Mouse (Mus musculus) kidney, embryonic 15.5 days (tissue): ENCODE results near the gene Cdkn1a. TPM values are rescaled to one million over a fixed set of nuclear protein-coding genes. Genes with fewer than 3 reads are reported as not detected.

Source experiments
- ATAC-seq: fragments of 200-750 bp; cut with Nextera tagmentation; replicated peaks from 2 replicates; pipeline ENCODE4 v1.8.0; 2017; ENCODE audit warnings: moderate TSS enrichment; ENCODE audit not compliant: low FRiP score
- H3K27ac ChIP-seq: fragments of 300-500 bp; sonication (generic); 2 replicates; pipeline ENCODE4 v1.5.1; 2015; ENCODE audit warnings: mild to moderate bottlenecking, inconsistent platforms
- H3K27me3 ChIP-seq: fragments of 300-500 bp; sonication (generic); 2 replicates; pipeline ENCODE4 v1.6.1; 2015; ENCODE audit warnings: inconsistent platforms
- H3K36me3 ChIP-seq: fragments of 300-500 bp; sonication (generic); 2 replicates; pipeline ENCODE4 v1.6.1; 2015; ENCODE audit warnings: inconsistent platforms
- H3K4me1 ChIP-seq: fragments of 300-500 bp; sonication (generic); 2 replicates; pipeline ENCODE4 v1.6.1; 2015; ENCODE audit warnings: inconsistent platforms
- H3K4me2 ChIP-seq: fragments of 300-500 bp; sonication (generic); 2 replicates; pipeline ENCODE4 v1.6.1; 2015; ENCODE audit warnings: moderate library complexity, mild to moderate bottlenecking, inconsistent platforms
- H3K4me3 ChIP-seq: fragments of 300-500 bp; sonication (generic); replicated peaks from 2 replicates; pipeline ENCODE4 v1.5.1; 2015; ENCODE audit warnings: mild to moderate bottlenecking, inconsistent platforms
- H3K9ac ChIP-seq: fragments of 300-500 bp; sonication (generic); 2 replicates; pipeline ENCODE4 v1.6.1; 2015; ENCODE audit warnings: mild to moderate bottlenecking, inconsistent platforms
- H3K9me3 ChIP-seq: fragments of 300-500 bp; sonication (generic); replicated peaks from 2 replicates; pipeline ENCODE4 v1.6.1; 2016; ENCODE audit warnings: inconsistent platforms
- WGBS: fragments of 180-500 bp; shearing (Covaris S2); methylation state at CpG from one replicate; pipeline ENCODE4 v1.1.7; 2015; ENCODE audit warnings: mixed read lengths; 5-methylcytosine and 5-hydroxymethylcytosine counted together
- polyA plus RNA-seq: library from polyadenylated mRNA; unstranded; fragments of >200 nt; fragmentation: Nextera tagmentation; extraction: Ambion mirVana; gene quantifications from 2 replicates; pipeline ENCODE4 v1.2.1, GENCODE M21; 2015

Gene Cdkn1a
- polyA plus RNA-seq, 1 experiment from 2014 or later = 62.2 TPM

DNA sequence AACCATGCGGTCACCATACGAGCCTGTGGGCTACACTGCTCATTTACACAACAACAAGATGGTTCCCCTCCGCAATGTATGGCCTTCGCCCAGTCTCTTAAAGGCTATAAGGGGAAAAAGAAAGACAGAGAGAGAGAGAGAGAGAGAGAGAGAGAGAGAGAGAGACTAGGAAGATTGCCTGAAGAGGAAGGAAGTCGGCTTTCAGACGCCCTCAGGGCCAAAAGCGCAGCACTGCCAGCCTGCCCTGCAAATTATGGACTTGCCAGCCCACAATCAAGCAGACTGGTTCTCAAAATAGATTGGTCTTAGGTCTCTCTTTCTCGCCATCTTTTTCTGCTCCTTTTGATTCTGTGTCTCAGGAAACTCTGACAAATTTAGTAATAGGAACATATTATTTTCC lies 14.5 kb upstream of the Cdkn1a start:
- Histone ChIP-seq H3K27me3 (peaks cover 5% of the 10 kb centered on the region), H3K4me2 (no peak overlapping the region), H3K9ac (no peak overlapping the region), H3K4me3 (no peak overlapping the region), H3K4me1 (peaks cover 48% of the 10 kb centered on the region), H3K27ac (no peak overlapping the region), H3K36me3 (no peaks in the 10 kb centered on the region), H3K9me3 (no peaks in the 10 kb centered on the region)
- WGBS = 88% methylated on average over 8 of the region's 8 CpGs
- no peak for ATAC-seq

DNA sequence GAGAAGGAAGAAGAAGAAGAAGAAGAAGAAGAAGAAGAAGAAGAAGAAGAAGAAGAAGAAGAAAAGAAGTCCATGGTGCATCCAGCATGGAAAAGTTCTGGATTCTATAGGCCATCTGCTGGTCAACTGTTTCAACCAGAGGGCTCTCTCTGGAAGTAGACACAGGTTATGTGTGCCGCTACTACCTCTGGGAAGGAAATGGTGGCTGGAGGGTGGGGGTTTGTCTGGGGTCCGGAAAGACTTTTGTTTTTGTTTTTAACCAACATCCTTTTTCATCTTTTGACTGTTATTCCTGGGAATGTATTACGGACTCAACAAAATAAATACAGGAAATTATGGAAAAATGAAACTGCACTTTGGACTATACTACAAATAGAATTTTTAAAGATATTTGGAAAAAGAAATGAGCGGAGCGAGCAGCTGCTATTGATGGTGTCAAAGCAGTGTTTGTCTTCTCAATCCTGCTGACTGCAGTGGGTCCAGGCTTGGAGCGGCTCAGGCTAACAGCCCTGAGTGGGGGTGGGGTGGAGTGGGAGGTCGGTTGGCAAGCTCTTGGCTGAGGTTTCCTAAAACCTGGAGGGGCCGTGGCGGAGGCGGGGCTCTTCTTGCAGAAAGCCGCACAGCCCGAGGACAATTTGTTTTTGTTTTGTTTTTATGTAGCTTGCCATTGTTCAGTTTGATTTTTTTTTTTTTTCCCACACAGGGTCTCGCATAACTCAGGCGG lies 12.8 kb upstream of the Cdkn1a start:
- peak overlapping the region; percentile 30 for H3K4me3 ChIP-seq
- peaks cover 40% of the 10 kb centered on the region for H3K4me1 ChIP-seq
- peak overlapping the region; percentile 56 for H3K4me2 ChIP-seq
- H3K36me3 ChIP-seq = no peaks in the 10 kb centered on the region
- H3K9ac ChIP-seq = no peak overlapping the region
- H3K27ac ChIP-seq = no peak overlapping the region
- WGBS = 17% methylated on average over 14 of the region's 14 CpGs
- H3K27me3 ChIP-seq = peaks cover 15% of the 10 kb centered on the region
- ATAC-seq = no peak
- H3K9me3 ChIP-seq = no peaks in the 10 kb centered on the region

DNA sequence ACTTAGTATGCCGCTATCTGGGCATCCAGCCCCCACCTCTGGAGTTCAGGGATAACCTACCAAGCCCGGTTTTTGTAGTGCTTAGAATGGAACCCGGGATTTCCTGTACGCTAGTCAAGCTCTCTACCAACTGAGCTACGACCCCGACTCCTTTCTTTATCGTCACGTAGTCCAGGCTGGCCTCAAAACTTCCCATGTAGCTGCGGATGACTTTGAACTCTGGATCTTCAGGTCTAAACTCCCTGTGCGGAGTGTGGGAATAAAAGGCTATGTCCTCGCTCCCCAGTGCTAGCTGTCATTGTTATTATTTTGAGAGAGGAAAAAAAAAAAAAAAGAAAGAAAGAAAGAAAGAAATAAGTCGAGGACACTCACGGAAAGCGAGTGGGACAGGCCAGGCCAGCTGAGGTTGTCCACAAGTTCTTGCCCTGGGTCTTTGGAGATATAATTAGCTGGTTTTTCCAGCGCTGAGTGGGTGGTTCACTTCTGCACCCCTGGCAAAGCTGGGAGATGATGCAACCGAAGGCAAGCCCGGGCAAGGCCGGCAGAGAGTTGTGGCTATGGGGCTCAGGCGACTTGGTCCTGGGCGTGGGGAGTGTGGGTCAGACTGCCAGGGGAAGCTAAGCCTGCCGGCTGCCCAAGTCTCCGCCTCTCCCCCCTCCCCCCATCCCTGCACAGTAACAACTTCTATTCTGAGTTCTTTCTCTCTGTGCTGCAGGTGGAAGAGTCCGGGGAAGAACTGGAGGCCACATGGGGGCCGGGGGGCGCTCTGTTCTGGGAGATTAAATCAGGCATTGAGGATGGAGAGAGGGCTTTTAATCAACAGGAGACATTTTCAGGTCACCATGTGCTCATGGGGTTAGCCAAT lies 12.0 kb upstream of the Cdkn1a start:
- H3K36me3 ChIP-seq = no peaks in the 10 kb centered on the region
- H3K4me1 ChIP-seq = peaks cover 32% of the 10 kb centered on the region
- no peaks in the 10 kb centered on the region for H3K9me3 ChIP-seq
- no peak overlapping the region for H3K9ac ChIP-seq
- peak overlapping the region; percentile 30 for H3K4me3 ChIP-seq
- peaks cover 15% of the 10 kb centered on the region for H3K27me3 ChIP-seq
- H3K4me2 ChIP-seq = peak overlapping the region; percentile 56
- no peak; the same call in 1 of the 2 replicates for ATAC-seq
- WGBS = 11% methylated on average over 25 of the region's 25 CpGs
- H3K27ac ChIP-seq = no peak overlapping the region

DNA sequence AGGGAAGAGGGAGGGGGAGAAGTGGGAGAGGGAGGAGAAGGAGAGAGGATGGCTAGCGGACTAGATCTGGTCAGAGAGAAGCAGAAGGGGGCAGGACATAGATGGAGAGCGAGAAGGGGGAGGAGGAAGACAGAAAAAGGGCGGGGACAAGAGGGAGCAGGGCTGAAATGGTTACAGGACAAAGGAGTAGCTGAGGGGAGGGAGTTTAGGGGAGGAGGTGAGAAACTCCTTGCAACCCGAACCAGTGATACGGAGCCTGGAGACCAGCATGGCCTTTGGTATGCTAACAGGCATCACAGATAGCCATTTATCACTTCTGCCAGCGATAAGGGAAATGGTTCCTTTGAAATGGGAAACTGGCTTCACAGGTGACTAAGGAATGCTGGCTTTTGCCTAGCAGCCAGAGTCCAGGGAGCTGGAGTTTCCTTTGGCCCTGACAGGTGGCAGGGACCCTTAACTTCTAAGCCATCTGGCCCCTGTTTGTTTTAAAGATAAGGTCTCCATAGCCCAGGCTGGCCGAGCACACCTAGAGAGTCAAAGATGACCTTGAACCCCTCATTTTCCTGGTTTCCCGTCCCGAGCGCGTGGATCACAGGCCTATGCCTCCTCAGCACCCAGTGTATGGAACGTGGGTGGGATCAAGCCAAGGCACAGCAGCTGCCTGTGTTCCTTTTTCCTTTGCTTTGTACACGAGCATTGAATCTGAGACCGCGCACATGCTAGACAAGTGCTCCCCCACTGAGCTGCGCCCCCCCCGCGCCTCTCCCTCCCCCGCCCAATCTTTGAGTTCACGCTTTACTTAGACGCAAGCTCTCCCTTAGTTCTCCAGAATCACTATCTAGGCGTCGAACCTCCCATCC lies 9.8 kb upstream of the Cdkn1a start:
- Histone ChIP-seq H3K4me2 (peak overlapping the region; percentile 30), H3K9ac (no peak overlapping the region), H3K9me3 (no peaks in the 10 kb centered on the region), H3K4me1 (peaks cover 29% of the 10 kb centered on the region), H3K27me3 (peaks cover 15% of the 10 kb centered on the region), H3K36me3 (no peaks in the 10 kb centered on the region), H3K4me3 (no peak overlapping the region), H3K27ac (no peak overlapping the region)
- WGBS = 5% methylated on average over 23 of the region's 23 CpGs
- ATAC-seq = peak; percentile 61

DNA sequence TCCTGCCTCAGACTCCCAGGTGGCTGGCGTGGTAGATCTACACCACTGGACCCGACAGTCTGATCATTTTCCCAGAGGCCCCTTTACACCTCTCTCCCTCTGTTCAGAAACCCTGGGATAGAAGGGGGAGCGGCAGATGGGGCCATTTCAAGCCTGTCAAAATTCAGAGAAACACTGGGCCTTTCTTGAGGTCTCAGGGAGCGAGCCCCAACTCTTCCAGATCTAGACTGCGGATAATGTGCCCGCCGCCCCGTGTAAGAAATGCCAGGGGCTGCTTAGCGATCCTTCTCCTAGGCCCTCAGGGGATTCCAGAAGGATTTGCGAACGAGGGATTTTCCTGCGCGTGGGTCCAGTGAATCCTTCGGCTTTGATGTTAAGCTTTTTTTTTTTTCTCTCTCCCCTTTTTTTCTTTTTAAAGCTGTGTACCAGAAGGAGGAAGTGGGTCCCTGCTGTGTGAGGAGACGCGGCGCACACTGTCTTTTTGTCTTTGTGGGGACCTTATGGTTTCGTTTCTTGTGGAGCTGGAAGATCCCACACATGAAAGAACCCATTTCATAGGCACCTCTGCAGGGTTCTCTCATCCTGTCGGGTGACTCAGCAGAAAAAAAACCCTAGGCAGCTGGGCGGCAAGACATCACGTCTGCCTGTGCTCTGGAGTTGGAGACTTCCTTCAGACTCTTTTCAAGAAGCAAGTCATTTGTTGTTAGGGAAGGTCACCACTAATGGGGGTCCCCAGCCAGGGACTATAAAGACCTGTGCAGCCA lies 9.0 kb upstream of the Cdkn1a start:
- H3K4me1 ChIP-seq = peaks cover 29% of the 10 kb centered on the region
- H3K4me2 ChIP-seq = peak overlapping the region; percentile 30
- H3K9me3 ChIP-seq = no peaks in the 10 kb centered on the region
- 12% methylated on average over 21 of the region's 21 CpGs for WGBS
- no peak overlapping the region; the same call in 1 of the 2 replicates for H3K4me3 ChIP-seq
- no peak overlapping the region for H3K27ac ChIP-seq
- H3K9ac ChIP-seq = no peak overlapping the region
- no peak for ATAC-seq
- no peaks in the 10 kb centered on the region for H3K36me3 ChIP-seq
- peaks cover 15% of the 10 kb centered on the region for H3K27me3 ChIP-seq

DNA sequence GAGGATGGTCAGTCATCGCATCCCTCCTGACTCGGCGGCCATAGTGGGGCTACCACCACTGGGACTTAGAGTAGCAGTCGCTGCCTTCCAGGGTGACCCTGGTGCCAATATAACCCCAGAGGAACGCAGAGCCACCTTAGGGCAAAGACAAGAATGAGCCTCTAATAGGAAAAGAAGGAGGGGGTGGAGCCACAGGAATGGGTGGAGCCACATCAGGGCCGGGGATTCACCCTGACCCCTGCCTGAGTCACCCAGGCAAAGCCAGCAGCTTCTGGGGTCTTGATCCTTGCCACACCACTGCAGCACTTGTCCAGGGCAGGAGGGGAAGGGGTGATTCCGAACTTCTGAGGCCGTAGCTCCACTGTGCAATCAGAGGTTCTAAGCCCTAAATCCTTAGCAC lies 7.2 kb upstream of the Cdkn1a start:
- no peak for ATAC-seq
- H3K36me3 ChIP-seq = no peaks in the 10 kb centered on the region
- no peak overlapping the region for H3K27ac ChIP-seq
- H3K27me3 ChIP-seq = peaks cover 15% of the 10 kb centered on the region
- no peak overlapping the region for H3K4me2 ChIP-seq
- H3K4me1 ChIP-seq = peaks cover 23% of the 10 kb centered on the region
- H3K9ac ChIP-seq = no peak overlapping the region
- no peak overlapping the region for H3K4me3 ChIP-seq
- 89% methylated on average over 8 of the region's 8 CpGs for WGBS
- H3K9me3 ChIP-seq = no peaks in the 10 kb centered on the region

DNA sequence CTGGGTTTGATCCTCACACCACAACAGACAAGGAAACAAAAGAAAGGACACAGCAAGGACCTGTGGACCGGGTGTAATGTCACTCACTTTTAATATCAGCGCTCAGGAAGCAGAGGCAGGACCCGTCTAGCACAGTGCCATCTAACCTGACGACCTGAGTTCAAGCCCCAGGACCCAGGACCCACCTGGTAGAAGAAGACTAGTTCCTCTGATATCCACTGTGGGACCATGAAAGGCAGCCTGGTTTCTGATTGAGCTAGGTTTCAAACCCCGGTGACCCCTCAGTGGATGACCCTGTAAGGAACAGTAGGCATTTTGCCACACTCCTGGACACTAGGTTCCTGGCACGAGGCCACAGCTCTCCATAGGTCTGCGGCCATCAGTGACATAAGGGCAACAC lies 6.1 kb upstream of the Cdkn1a start:
- Histone ChIP-seq H3K9ac (no peak overlapping the region), H3K4me3 (no peak overlapping the region), H3K4me2 (no peak overlapping the region), H3K36me3 (no peaks in the 10 kb centered on the region), H3K4me1 (peaks cover 16% of the 10 kb centered on the region), H3K9me3 (no peaks in the 10 kb centered on the region), H3K27me3 (peaks cover 15% of the 10 kb centered on the region), H3K27ac (no peak overlapping the region)
- ATAC-seq = no peak
- 74% methylated on average over 7 of the region's 7 CpGs for WGBS

DNA sequence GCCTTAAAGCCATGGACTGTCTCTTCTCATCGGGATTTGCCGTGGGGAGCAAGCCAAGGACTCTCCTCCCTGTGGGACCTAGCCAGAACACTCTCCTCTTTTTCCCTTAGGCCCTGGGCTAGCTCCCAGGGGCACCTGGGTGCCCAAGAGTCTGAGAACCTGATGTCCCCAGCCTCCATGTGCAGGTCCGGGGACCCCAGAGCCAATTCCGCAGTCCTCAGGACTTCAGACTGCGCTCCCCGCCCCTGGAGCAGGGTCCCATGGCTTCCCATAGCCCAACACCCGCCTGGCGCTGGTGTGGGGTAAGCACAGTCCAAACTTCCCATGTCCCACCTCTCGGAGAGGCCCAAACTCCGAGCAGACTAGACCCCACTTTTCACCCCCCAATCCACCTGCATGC lies 5.5 kb upstream of the Cdkn1a start:
- no peaks in the 10 kb centered on the region for H3K36me3 ChIP-seq
- H3K27me3 ChIP-seq = peaks cover 15% of the 10 kb centered on the region
- H3K4me1 ChIP-seq = peaks cover 16% of the 10 kb centered on the region
- no peak overlapping the region for H3K4me3 ChIP-seq
- no peak overlapping the region for H3K4me2 ChIP-seq
- H3K9ac ChIP-seq = no peak overlapping the region
- no peak for ATAC-seq
- no peak overlapping the region for H3K27ac ChIP-seq
- 77% methylated on average over 10 of the region's 10 CpGs for WGBS
- no peaks in the 10 kb centered on the region for H3K9me3 ChIP-seq

DNA sequence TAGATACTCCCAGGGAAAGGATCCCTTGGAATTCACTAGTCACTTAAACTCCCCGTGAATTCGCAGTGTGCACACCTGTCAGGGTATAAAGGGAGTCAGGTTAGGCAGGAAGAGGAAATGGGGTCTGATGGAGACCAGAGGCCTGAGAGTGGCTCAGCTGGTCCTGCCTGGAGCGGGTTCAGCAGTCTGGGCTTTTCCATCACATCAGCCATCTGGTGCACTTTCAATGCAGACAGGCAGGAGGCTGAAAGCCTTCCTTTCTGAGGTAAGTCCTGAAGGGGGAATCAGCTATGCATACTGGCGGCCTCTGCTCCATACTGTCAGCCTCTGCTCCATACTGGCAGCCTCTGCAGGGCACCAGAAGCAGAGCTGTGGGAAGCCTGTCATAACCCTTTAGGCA lies 3.9 kb upstream of the Cdkn1a start:
- WGBS = 78% methylated on average over 4 of the region's 4 CpGs
- no peaks in the 10 kb centered on the region for H3K36me3 ChIP-seq
- H3K27me3 ChIP-seq = peaks cover 8% of the 10 kb centered on the region
- H3K4me3 ChIP-seq = no peak overlapping the region
- peaks cover under 1% of the 10 kb centered on the region; the same call in 1 of the 2 replicates for H3K4me1 ChIP-seq
- no peak overlapping the region for H3K9ac ChIP-seq
- H3K9me3 ChIP-seq = no peaks in the 10 kb centered on the region
- no peak for ATAC-seq
- no peak overlapping the region for H3K4me2 ChIP-seq
- no peak overlapping the region for H3K27ac ChIP-seq

DNA sequence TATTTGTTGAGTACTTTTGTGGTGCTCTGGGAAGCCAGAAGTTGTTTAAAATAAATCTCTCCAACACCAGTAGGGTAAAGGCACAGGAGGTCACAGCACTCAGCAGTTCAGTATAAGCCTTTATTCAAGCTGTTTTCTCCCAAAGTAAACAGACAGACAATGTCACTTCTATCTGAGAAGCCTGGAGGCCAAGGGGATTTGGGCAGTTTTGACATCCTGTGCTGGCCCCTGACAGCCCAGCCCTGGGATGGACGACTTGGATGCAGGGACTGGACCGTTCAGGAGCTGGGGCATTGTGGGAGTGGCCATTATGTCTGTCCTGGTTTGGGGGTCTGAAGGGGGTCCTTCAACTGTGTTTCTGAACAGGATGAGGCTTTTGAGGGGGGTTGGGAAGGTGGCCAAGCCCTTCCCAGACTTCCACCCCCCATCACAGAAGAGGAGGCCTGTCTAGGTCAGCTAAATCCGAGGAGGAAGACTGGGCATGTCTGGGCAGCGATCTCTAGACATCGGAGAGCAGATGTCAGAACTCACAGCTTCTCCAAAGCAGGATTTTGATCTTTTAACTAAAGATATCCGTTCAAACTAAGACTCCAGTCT lies 670 bp downstream of the Cdkn1a start:
- ATAC-seq = no peak
- 40% methylated on average over 6 of the region's 6 CpGs for WGBS
- peaks cover 28% of the 10 kb centered on the region for H3K27me3 ChIP-seq
- no peaks in the 10 kb centered on the region for H3K9me3 ChIP-seq
- H3K4me3 ChIP-seq = no peak overlapping the region
- H3K4me2 ChIP-seq = no peak overlapping the region
- peaks cover 33% of the 10 kb centered on the region for H3K4me1 ChIP-seq
- H3K9ac ChIP-seq = no peak overlapping the region
- no peak overlapping the region for H3K27ac ChIP-seq
- no peaks in the 10 kb centered on the region for H3K36me3 ChIP-seq

DNA sequence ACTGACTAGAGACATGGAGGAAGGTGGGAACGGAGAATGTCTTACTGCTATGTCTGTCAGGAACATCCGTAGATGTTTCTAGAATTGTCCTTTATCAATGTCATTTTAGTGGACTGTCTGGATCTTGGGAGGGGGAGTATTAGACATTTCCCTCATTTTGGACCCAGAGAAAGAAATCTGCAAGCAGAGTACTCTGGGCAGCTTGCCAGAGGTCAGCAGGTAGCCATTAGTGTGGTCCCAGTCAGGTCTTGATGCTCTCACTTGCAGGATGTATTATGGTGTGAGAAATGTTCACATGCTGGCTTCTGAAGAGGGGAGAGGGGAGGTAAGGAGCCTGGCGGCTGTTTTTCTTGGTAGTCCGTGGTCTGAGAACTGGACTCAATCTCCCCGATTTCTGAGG lies 1.7 kb downstream of the Cdkn1a start:
- Histone ChIP-seq H3K4me1 (peaks cover 42% of the 10 kb centered on the region), H3K9ac (no peak overlapping the region), H3K27me3 (peaks cover 28% of the 10 kb centered on the region), H3K4me3 (no peak overlapping the region), H3K36me3 (no peaks in the 10 kb centered on the region), H3K27ac (no peak overlapping the region), H3K9me3 (no peaks in the 10 kb centered on the region), H3K4me2 (no peak overlapping the region)
- no peak for ATAC-seq
- whole genome bisulfite sequencing = 60% methylated on average over 5 of the region's 5 CpGs
